Mouse (Mus musculus) liver, embryonic 11.5 days (tissue): ENCODE measurements at regions not wholly inside any gene's neighbourhood (a gene's known extent, or its start where the extent isn't known, plus 50 kb on each side); places are given as distances from the start of the nearest gene placed in this dataset.

Experiments used
- ATAC-seq: fragments of 200-750 bp; cut with Nextera tagmentation; replicated peaks from 2 replicates; pipeline ENCODE4 v1.8.0; 2017; ENCODE audit warnings: moderate number of reproducible peaks, mild to moderate bottlenecking, moderate TSS enrichment, moderate library complexity; ENCODE audit not compliant: low FRiP score
- DNase-seq: peaks from one replicate; pipeline ENCODE4 v3.0.0-alpha.2; 2017; ENCODE audit warnings: low spot score
- H3K27ac ChIP-seq: fragments of 300-500 bp; sonication (generic); 2 replicates; pipeline ENCODE4 v1.5.1; 2014; ENCODE audit warnings: mild to moderate bottlenecking, low read depth, low read length, control low read depth
- H3K27me3 ChIP-seq: fragments of 300-500 bp; sonication (generic); replicated peaks from 2 replicates; pipeline ENCODE4 v1.6.1; 2014; ENCODE audit warnings: low read length, mixed read lengths; ENCODE audit not compliant: control insufficient read depth, insufficient read depth
- H3K36me3 ChIP-seq: fragments of 300-500 bp; sonication (generic); 2 replicates; pipeline ENCODE4 v1.6.1; 2014; ENCODE audit warnings: mild to moderate bottlenecking, low read length, moderate library complexity, mixed read lengths; ENCODE audit not compliant: control insufficient read depth, insufficient read depth
- H3K4me1 ChIP-seq: fragments of 300-500 bp; sonication (generic); replicated peaks from 2 replicates; pipeline ENCODE4 v1.6.1; 2014; ENCODE audit warnings: low read length, mixed read lengths; ENCODE audit not compliant: control insufficient read depth, insufficient read depth
- H3K4me2 ChIP-seq: fragments of 300-500 bp; sonication (generic); 2 replicates; pipeline ENCODE4 v1.6.1; 2014; ENCODE audit warnings: mild to moderate bottlenecking, control low read depth, moderate library complexity
- H3K4me3 ChIP-seq: fragments of 300-500 bp; sonication (generic); 2 replicates; pipeline ENCODE4 v1.5.1; 2014; ENCODE audit warnings: low read depth, low read length, control low read depth
- H3K9ac ChIP-seq: fragments of 300-500 bp; sonication (generic); 2 replicates; pipeline ENCODE4 v1.6.1; 2014; ENCODE audit warnings: low read depth, low read length, control low read depth
- H3K9me3 ChIP-seq: fragments of 300-500 bp; sonication (generic); 2 replicates; pipeline ENCODE4 v1.6.1; 2016; ENCODE audit warnings: low read length, inconsistent platforms, mixed read lengths; ENCODE audit not compliant: control insufficient read depth
- WGBS: fragments of 180-500 bp; shearing (Covaris S2); extraction: QIAGEN DNeasy Blood & Tissue Kit; methylation state at CpG from one replicate; pipeline ENCODE4 v1.1.7; 2014; 5-methylcytosine and 5-hydroxymethylcytosine counted together

- WGBS: 92% methylated on average over 2 of the region's 2 CpGs
- Histone ChIP-seq H3K36me3 (no peaks in the 10 kb centered on the region), H3K9ac (no peak overlapping the region), H3K4me2 (no peak overlapping the region), H3K4me1 (no peaks in the 10 kb centered on the region), H3K27ac (no peak overlapping the region), H3K27me3 (no peaks in the 10 kb centered on the region), H3K9me3 (no peaks in the 10 kb centered on the region), H3K4me3 (no peak overlapping the region)
- ATAC-seq (no peak), DNase-seq (no peak)
Measured at GRCm38 (mm10) chr15:62413694-62414093, 1431.3 kb downstream of the Gsdmc2 start.

- Histone ChIP-seq H3K36me3 (no peaks in the 10 kb centered on the region), H3K27me3 (no peaks in the 10 kb centered on the region), H3K4me1 (no peaks in the 10 kb centered on the region), H3K27ac (no peak overlapping the region), H3K4me2 (no peak overlapping the region), H3K9me3 (no peaks in the 10 kb centered on the region), H3K4me3 (no peak overlapping the region), H3K9ac (no peak overlapping the region)
- no peak for ATAC-seq
- 76% methylated on average over 5 of the region's 5 CpGs for WGBS
- DNase-seq: no peak
Measured at GRCm38 (mm10) chr15:62402142-62402541, 1442.8 kb downstream of the Gsdmc2 start.

DNA sequence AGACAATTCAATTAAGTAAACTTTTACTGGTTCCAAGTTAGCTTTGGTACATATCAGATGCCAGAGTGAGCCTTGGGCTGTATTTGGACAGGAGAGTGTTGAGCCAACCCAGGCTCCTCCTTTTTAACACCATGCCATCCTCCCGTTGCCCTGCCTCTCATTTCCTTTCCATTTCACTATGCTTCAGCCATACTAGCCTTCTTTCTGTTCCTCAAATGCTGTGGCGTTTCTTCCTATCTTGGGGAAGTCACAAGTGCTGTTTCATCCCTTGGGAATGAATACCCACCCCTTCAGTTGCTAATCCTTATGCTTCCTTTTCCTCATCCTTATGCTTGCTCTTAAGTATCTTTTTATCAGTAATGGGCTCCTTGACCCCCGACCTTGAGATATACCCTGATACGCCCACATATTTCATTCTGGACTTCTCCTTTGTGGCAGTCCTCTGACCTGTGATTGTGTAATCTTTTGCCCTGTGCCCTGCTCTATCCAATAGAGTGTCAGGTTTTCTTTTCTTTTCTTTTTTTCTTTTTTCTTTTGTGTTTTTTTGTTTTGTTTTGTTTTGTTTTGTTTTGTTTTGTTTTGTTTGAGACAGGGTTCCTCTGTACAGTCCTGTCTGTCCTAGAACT, 1443.9 kb downstream of the Gsdmc2 start:
- H3K4me2 ChIP-seq: no peak overlapping the region
- no peak overlapping the region for H3K27ac ChIP-seq
- no peaks in the 10 kb centered on the region for H3K27me3 ChIP-seq
- WGBS: 49% methylated on average over 4 of the region's 4 CpGs
- no peaks in the 10 kb centered on the region for H3K4me1 ChIP-seq
- ATAC-seq: no peak
- H3K9ac ChIP-seq: no peak overlapping the region
- DNase-seq: no peak
- no peaks in the 10 kb centered on the region for H3K36me3 ChIP-seq
- H3K4me3 ChIP-seq: no peak overlapping the region
- no peaks in the 10 kb centered on the region for H3K9me3 ChIP-seq

DNA sequence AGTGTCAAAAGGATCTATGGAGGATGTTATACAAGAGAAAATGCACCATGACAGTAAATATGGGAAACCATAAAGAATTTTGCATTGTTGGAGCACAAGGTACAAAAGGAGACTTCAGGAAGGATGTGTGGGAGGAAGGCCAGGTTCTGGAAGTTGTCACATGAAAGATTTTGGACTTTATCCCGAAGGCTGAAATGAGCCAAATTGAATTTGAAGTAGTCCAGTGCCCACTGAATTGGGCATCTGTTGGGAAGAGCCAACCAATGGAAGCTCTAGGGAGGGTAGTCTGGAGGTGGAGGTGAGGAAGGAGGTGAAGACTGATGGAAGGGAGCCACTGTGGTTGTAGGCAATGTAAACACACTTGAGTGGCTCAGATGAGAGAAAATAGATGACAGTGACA, 1445.6 kb downstream of the Gsdmc2 start:
- Histone ChIP-seq H3K4me2 (no peak overlapping the region), H3K36me3 (no peaks in the 10 kb centered on the region), H3K4me3 (no peak overlapping the region), H3K9ac (no peak overlapping the region), H3K4me1 (no peaks in the 10 kb centered on the region), H3K27me3 (no peaks in the 10 kb centered on the region), H3K27ac (no peak overlapping the region), H3K9me3 (no peaks in the 10 kb centered on the region)
- ATAC-seq: no peak
- WGBS: 68% methylated on average over 1 of the region's 1 CpGs
- DNase-seq: no peak

- DNase-seq (no peak), ATAC-seq (no peak)
- Histone ChIP-seq H3K27ac (no peak overlapping the region), H3K4me3 (no peak overlapping the region), H3K27me3 (no peaks in the 10 kb centered on the region), H3K9me3 (no peaks in the 10 kb centered on the region), H3K4me2 (no peak overlapping the region), H3K9ac (no peak overlapping the region), H3K36me3 (no peaks in the 10 kb centered on the region), H3K4me1 (no peaks in the 10 kb centered on the region)
- 58% methylated on average over 7 of the region's 7 CpGs for WGBS
Measured at GRCm38 (mm10) chr15:62397009-62397408, 1448.0 kb downstream of the Gsdmc2 start.

- Histone ChIP-seq H3K4me3 (no peak overlapping the region), H3K27ac (no peak overlapping the region), H3K4me1 (no peaks in the 10 kb centered on the region), H3K36me3 (no peaks in the 10 kb centered on the region), H3K9ac (no peak overlapping the region), H3K4me2 (no peak overlapping the region), H3K27me3 (no peaks in the 10 kb centered on the region), H3K9me3 (no peaks in the 10 kb centered on the region)
- ATAC-seq (no peak), DNase-seq (no peak)
- WGBS: 85% methylated on average over 2 of the region's 2 CpGs
Measured at GRCm38 (mm10) chr15:62395377-62395776, 1449.6 kb downstream of the Gsdmc2 start.

DNA sequence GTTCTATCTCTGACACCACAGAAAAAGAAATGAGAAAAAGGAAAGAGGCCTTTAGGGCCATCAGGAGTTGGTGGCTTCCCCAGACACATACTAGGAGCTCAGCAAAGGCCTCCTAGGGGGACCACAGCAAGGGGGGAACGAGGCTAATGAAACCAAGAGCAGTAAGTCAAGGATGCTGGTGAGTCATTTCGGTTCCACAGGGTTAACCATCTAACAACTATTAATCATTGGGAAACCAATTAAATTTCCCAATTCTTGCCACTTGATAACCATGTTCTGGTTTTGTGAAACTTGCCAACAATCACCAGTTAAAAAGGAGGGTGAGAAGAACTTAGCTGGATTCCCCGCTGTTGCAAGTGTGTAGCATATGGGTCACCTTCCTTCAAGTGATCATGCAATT, 1451.6 kb downstream of the Gsdmc2 start:
- no peaks in the 10 kb centered on the region for H3K27me3 ChIP-seq
- H3K9me3 ChIP-seq: no peaks in the 10 kb centered on the region
- no peak for ATAC-seq
- no peak overlapping the region for H3K4me2 ChIP-seq
- H3K9ac ChIP-seq: no peak overlapping the region
- H3K4me1 ChIP-seq: no peaks in the 10 kb centered on the region
- DNase-seq: no peak
- WGBS: 84% methylated on average over 3 of the region's 3 CpGs
- no peak overlapping the region for H3K4me3 ChIP-seq
- H3K36me3 ChIP-seq: no peaks in the 10 kb centered on the region
- H3K27ac ChIP-seq: no peak overlapping the region

- no peaks in the 10 kb centered on the region for H3K27me3 ChIP-seq
- no peak overlapping the region for H3K27ac ChIP-seq
- H3K9me3 ChIP-seq: no peaks in the 10 kb centered on the region
- no peak overlapping the region for H3K4me3 ChIP-seq
- DNase-seq (no peak), ATAC-seq (no peak)
- H3K4me1 ChIP-seq: no peaks in the 10 kb centered on the region
- no peaks in the 10 kb centered on the region for H3K36me3 ChIP-seq
- WGBS: 38% methylated on average over 1 of the region's 1 CpGs
- no peak overlapping the region for H3K4me2 ChIP-seq
- no peak overlapping the region for H3K9ac ChIP-seq
Measured at GRCm38 (mm10) chr15:62392839-62393238, 1452.1 kb downstream of the Gsdmc2 start.

GRCm38 (mm10) chr15:62392381-62392780, 1452.6 kb downstream of the Gsdmc2 start:
- H3K27ac ChIP-seq: no peak overlapping the region
- no peak overlapping the region for H3K4me3 ChIP-seq
- no peak for ATAC-seq
- H3K27me3 ChIP-seq: no peaks in the 10 kb centered on the region
- WGBS: 40% methylated on average over 3 of the region's 3 CpGs
- H3K9me3 ChIP-seq: no peaks in the 10 kb centered on the region
- H3K36me3 ChIP-seq: no peaks in the 10 kb centered on the region
- no peaks in the 10 kb centered on the region for H3K4me1 ChIP-seq
- DNase-seq: no peak
- H3K4me2 ChIP-seq: no peak overlapping the region
- H3K9ac ChIP-seq: no peak overlapping the region
